Mouse (Mus musculus) heart, postnatal 4 days (tissue): ENCODE data around the gene Fam90a1a. TPM values are rescaled to one million over a fixed set of nuclear protein-coding genes. Genes with fewer than 3 reads are reported as not detected.
"Not testable (repeated sequence)": the region's sequence is repeated elsewhere in the genome, so short reads cannot be mapped to it uniquely, and the experiment has no call there.

Experiments used
- DNase-seq: peaks from one replicate; pipeline ENCODE4 v3.0.0; 2021
- total RNA-seq, 2 experiments: library from RNA; stranded (reverse); gene quantifications; 2 replicates each; pipeline ENCODE4 v1.2.3; 2021

Fam90a1a gene
- total RNA-seq, result not detected

- DNase-seq, result no peak
Observed at GRCm38 (mm10) chr8:21958414-21958813, at the start of gene Fam90a1a. Fam90a1a (plus strand) TSS chr8:21958714.

DNA sequence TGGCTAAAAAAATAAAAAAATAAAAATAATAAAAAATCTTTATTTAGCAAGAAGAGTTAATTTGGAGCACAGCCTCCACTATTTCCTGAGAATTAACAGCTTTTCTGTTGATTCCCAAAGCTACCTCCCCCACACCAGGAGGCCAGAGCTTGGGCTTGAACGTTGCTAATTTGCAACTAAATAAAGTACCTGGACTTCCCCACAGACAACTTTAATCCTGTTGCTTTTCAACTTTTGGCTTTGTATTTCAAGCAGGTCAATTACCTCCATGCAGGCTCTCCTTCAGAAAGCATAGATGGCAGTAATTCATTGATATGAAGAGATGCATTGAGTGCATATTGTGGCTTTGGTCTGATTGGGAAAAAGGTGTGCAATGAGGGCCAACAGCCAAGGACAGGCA lies 46.6 kb upstream of the Fam90a1a start:
- DNase-seq, result no peak

GRCm38 (mm10) chr8:21912554-21912953 lies 46.0 kb upstream of the Fam90a1a start:
- no peak for DNase-seq

DNA sequence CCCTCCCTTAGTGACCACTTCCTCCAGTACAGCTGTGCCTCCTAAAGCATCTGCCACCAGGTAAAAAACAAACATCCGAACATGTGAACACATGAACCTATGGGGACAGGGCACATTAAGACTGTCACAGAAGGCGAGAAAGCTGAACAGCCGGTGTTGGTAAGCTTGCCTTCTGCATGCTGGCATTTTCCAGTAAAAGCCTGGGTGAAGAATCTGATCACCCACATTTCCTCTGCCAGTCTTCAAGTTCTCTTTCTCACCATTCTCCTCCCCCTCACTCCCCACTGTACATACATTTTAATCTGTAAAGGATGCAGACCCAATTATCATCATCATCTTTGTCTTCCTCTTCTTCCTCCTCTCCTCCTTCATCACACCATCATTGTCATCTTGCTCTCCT lies 42.9 kb upstream of the Fam90a1a start:
- DNase-seq, result no peak

- not testable (repeated sequence) for DNase-seq
Observed at GRCm38 (mm10) chr8:21930754-21931153, 27.8 kb upstream of the Fam90a1a start.

- DNase-seq, result no peak
Observed at GRCm38 (mm10) chr8:21932610-21933009, 25.9 kb upstream of the Fam90a1a start, which contains the start of gene Defb15. Defb15 (minus strand) TSS chr8:21932710.

- DNase-seq, result not testable (repeated sequence)
Observed at GRCm38 (mm10) chr8:21938052-21938451, 20.5 kb upstream of the Fam90a1a start, which contains the start of gene Defb35. Defb35 (plus strand) TSS chr8:21938352.

DNA sequence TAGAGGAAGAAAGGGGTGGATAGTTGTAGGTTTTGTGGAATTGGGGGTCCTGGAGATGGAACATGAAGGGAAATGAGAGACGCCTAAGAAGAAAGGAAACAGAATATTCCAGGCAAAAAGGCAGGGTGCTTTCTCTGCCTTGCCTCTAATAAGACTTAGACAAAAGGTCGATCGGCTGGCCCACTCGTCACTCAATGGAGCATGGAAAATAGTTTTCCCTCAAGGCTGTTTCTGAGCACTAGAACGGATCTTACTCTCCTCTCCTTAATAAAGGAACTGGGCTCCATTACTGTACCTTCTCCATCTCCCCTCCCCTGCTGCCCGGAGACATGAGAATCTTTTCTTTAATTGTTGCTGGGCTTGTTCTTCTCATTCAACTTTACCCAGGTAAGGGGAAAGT lies 12.1 kb upstream of the Fam90a1a start, which contains the start of gene Defb13:
Gene Defb13, plus strand, starts transcription at position 301 of the 400 bp plus-strand sequence.
- no peak for DNase-seq

- DNase-seq, result no peak
Observed at GRCm38 (mm10) chr8:21947311-21948017, 11.1 kb upstream of the Fam90a1a start.

GRCm38 (mm10) chr8:21955321-21955720 lies 3.2 kb upstream of the Fam90a1a start:
- peak; percentile 40 for DNase-seq

DNA sequence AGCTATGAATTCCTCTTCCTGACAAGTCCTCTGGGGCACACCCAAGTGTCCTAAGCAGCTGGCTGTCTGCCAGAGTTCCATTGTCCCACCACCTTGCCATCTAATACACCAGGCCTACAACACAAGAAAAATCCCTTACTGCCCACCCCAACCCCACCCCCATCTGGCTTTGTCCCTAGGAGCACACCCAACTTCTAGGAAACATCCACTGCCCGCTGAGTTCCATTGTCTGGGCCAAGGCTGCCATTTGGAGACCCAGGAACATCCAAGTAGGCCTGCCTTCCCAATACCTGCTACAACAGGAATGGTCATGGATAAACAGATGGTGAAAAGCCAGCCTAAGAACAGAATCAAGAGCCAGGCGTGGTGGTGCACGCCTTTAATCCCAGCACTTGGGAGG lies 2.2 kb upstream of the Fam90a1a start:
- no peak for DNase-seq

DNA sequence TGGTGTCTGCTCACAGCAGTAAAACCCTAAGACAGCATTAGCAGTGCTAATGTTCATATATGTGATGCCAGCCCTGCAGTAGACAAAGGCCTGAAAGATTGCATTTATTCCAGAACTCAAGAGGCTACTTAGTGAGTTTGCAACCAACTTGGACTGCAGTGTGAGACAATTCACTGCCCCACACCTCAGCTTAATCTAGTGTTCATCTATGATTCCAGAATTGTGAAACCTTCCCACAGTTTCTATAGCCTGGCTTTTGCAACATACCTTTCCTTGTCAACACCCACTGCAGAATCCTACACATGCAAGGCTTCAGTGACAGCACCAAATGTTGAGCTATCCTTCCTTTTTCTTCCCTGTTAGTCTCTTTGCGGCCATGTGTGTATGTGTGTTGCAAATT lies 8.1 kb downstream of the Fam90a1a start:
- no peak for DNase-seq

DNA sequence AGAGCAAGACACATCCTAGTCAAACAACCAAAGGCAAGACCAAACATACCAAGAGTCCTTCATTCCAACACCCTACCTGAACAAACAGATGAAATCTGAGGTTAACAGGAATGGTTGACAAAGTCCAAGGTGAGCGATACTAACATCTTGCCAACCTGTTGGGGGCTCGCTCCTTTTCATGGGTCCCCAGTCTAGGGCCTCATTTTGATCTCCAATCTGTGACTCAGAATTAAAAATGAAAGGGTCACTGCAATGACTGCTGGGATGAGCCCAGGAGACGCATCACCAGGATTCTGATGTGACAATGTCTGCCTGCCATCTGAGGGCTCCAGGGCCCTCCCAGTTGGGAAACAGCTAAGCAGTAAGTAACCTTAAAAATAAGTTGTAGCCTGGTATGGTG lies 11.0 kb downstream of the Fam90a1a start, which contains the start of gene Ccdc70:
Gene Ccdc70, plus strand, starts transcription at position 301 of the 400 bp plus-strand sequence.
- DNase-seq, result no peak

DNA sequence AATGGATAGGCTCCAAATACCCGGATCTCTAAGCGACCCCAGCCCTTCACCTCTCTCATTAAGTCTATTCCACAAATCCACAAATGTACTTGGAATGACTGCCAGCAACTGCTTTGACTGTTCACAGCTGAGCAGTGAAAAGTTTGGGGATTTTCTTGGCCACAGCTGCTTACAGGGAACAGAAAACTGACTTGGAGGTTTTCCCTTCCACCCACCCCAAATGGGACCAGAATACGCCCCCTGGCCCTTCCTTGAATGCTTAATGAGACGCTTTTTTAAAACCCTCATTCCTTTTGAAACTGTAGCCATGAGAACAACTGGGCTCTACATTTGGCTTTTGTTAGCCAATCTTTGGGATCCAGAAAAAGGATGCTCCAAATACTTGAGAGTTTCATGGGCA lies 19.7 kb downstream of the Fam90a1a start:
- DNase-seq, result no peak

DNA sequence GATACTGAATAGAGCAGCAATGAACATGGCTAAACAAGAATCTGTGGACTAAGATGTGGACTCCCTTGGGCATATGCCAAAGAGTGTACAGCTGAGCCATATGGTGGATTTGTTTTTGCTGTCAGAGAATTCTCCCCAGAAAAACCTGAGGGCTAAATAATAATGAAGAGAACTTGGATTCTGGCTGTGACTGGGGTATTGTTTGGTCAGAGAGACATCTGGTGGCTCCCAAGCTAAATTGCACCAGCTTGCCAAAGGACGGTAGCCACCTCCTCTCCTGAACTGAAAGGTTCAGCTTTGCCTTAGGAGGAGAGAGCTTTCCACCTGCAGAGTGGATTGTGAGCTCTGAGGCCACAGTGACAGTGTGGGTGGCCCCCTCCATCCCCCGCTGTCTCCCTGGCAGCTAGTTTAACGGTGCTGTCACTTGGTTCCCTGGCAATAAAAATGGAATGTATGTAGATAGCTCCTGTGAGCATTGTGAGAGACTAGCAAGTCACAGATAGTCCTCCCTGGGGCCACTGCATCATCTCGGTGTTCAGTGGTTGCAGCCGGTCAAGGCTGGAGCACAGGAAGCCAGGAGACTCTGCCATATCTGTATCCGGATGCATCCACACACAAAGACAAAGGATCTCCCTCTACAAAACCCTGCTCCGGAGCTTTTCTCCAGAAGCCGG lies 23.3 kb downstream of the Fam90a1a start:
- no peak for DNase-seq

GRCm38 (mm10) chr8:21992184-21992583 lies 33.7 kb downstream of the Fam90a1a start:
- DNase-seq, result peak; percentile 59

DNA sequence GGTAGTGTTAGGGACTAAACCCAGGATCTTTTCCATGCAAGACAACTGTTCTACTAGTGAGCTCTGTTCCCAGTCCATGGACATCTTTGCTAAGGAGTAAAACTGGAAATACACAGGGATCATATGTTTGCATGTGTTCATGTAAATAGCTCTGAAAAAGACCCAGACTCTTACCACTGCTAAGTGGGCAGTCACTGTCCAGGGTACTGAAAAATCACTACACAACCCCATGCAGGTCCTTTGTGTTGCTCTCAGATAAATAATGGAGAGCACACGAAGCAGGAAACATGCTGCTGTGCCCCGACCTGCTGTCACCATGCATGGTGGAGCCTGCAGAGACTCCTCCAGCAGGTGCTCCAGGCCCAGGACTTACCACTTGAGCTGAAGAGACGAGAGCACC lies 36.7 kb downstream of the Fam90a1a start:
- no peak for DNase-seq

GRCm38 (mm10) chr8:22004750-22005522 lies 46.4 kb downstream of the Fam90a1a start:
- DNase-seq, result no peak

GRCm38 (mm10) chr8:22006423-22006822 lies 47.9 kb downstream of the Fam90a1a start:
- no peak for DNase-seq

- DNase-seq, result no peak
Observed at GRCm38 (mm10) chr8:22009403-22009802, 50.9 kb downstream of the Fam90a1a start.

DNA sequence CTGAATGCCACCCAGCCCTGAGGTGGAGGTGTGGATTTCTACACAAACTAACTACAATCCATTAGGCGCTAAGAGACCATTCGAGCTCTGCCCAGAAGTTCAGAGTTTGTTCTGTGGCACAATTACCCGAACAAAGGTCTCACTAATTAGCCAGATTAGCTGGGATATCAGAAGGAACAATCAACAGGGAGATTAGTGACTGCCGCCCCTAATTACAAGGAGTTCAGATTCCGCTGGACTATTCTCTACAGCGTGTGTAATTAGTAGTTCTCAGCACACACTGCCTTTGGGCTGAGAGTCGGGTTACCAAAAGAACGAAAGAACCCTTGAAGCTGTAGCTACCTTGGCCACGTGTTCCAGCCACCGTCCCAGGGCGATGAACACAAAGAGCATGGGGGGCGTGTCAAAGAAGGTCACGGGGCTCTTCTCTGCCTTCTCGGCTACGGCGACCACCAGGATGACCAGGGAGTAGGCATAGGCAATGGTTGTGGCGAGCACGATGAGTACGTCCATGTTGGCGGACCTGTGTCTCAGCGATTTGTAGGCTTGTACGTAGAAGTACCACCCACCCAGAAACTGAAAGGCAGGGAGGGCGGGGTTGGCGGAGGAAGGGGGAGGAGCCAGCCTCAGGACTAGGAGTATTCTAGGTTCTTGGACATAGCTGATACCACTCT lies 54.7 kb downstream of the Fam90a1a start:
- DNase-seq, result no peak
